Mouse (Mus musculus) adrenal gland, postnatal 14 days (tissue): Measurements from ENCODE around the gene Prickle4. TPM values are rescaled to one million over a fixed set of nuclear protein-coding genes. Genes with fewer than 3 reads are reported as not detected.
"Not testable (repeated sequence)": the region's sequence is repeated elsewhere in the genome, so short reads cannot be mapped to it uniquely, and the experiment has no call there.

Experiments used
- DNase-seq: peaks from one replicate; pipeline ENCODE4 v3.0.0; 2021; ENCODE audit warnings: mixed read lengths
- total RNA-seq: library from RNA; stranded (reverse); gene quantifications from 2 replicates; pipeline ENCODE4 v1.2.3, GENCODE M21; 2021

Prickle4 gene
- total RNA-seq, 1 experiment from 2014 or later: 4.8 TPM

GRCm38 (mm10) chr17:47669166-47669565 lies 25.4 kb downstream of the Prickle4 start:
- DNase-seq: no peak

- DNase-seq: no peak
Measured at GRCm38 (mm10) chr17:47664474-47664873, 30.1 kb downstream of the Prickle4 start.

- no peak for DNase-seq
Measured at GRCm38 (mm10) chr17:47663009-47663713, 31.4 kb downstream of the Prickle4 start.

- no peak for DNase-seq
Measured at GRCm38 (mm10) chr17:47658741-47659243, 35.7 kb downstream of the Prickle4 start.

GRCm38 (mm10) chr17:47657901-47658300 lies 36.6 kb downstream of the Prickle4 start:
- DNase-seq: no peak

- DNase-seq: no peak
Measured at GRCm38 (mm10) chr17:47655697-47656096, 38.8 kb downstream of the Prickle4 start.

- not testable (repeated sequence) for DNase-seq
Measured at GRCm38 (mm10) chr17:47654346-47654745, 40.2 kb downstream of the Prickle4 start.

- no peak for DNase-seq
Measured at GRCm38 (mm10) chr17:47651953-47652352, 42.6 kb downstream of the Prickle4 start.

GRCm38 (mm10) chr17:47648966-47649365 lies 45.6 kb downstream of the Prickle4 start:
- DNase-seq: no peak

GRCm38 (mm10) chr17:47646683-47647082 lies 47.9 kb downstream of the Prickle4 start:
- peak; percentile 77 for DNase-seq

GRCm38 (mm10) chr17:47642992-47643391 lies 51.5 kb downstream of the Prickle4 start:
- no peak for DNase-seq

Other genes with a start within 250 kb of the Prickle4 start
- gene Taf8, start 192.4 kb downstream of the Prickle4 start, total RNA-seq: 22.9 and 23.9 TPM in 2 replicates
- 228 and 248 TPM in 2 replicates for gene Ccnd3, start 189.7 kb downstream of the Prickle4 start, total RNA-seq
- 19.7 and 21.6 TPM in 2 replicates for gene Bysl, start 83.2 kb downstream of the Prickle4 start, total RNA-seq
- gene Med20, start 83.2 kb downstream of the Prickle4 start, total RNA-seq: 39.3 and 39.8 TPM in 2 replicates
- 3.0 and 3.3 TPM in 2 replicates for gene Gm20517, start 83.1 kb downstream of the Prickle4 start, total RNA-seq
- 6.8 and 7.8 TPM in 2 replicates for gene Usp49, start 64.0 kb downstream of the Prickle4 start, total RNA-seq
- gene Tomm6, start 6.3 kb downstream of the Prickle4 start, total RNA-seq: 196 and 198 TPM in 2 replicates
- gene Frs3, start 5.7 kb downstream of the Prickle4 start, total RNA-seq: 3.8 and 4.8 TPM in 2 replicates
- gene Gm21981, start 281 bp downstream of the Prickle4 start, total RNA-seq: 0.90 and 1.4 TPM in 2 replicates
- not detected in 2 replicates for gene Pgc, start 32.1 kb upstream of the Prickle4 start, total RNA-seq
- gene Tfeb, start 42.3 kb upstream of the Prickle4 start, total RNA-seq: 18.9 and 22.3 TPM in 2 replicates
- 3.9 and 4.3 TPM in 2 replicates for gene Mdfi, start 140.0 kb upstream of the Prickle4 start, total RNA-seq
- gene Foxp4, start 229.9 kb upstream of the Prickle4 start, total RNA-seq: 20.6 and 28.1 TPM in 2 replicates